Mouse (Mus musculus) intestine, embryonic 16.5 days (tissue): ENCODE data around the gene Cdk13. TPM values are rescaled to one million over a fixed set of nuclear protein-coding genes. Genes with fewer than 3 reads are reported as not detected.
A peak's percentile ranks its signal among the peaks of the same experiment; 100 is the strongest.

Experiments
- ATAC-seq: fragments of 200-750 bp; cut with Nextera tagmentation; 2 replicates; pipeline ENCODE4 v1.8.0; 2017; ENCODE audit warnings: moderate TSS enrichment, moderate library complexity
- H3K27ac ChIP-seq: fragments of 300-500 bp; sonication (generic); 2 replicates; pipeline ENCODE4 v1.5.1; 2014; ENCODE audit warnings: mild to moderate bottlenecking, low read length
- H3K27me3 ChIP-seq: fragments of 300-500 bp; sonication (generic); replicated peaks from 2 replicates; pipeline ENCODE4 v1.6.1; 2014; ENCODE audit warnings: low read length, control low read depth, mixed read lengths; ENCODE audit not compliant: control insufficient read depth, insufficient read depth
- H3K36me3 ChIP-seq: fragments of 300-500 bp; sonication (generic); 2 replicates; pipeline ENCODE4 v1.6.1; 2014; ENCODE audit warnings: low read length, control low read depth; ENCODE audit not compliant: control insufficient read depth, insufficient read depth
- H3K4me1 ChIP-seq: fragments of 300-500 bp; sonication (generic); 2 replicates; pipeline ENCODE4 v1.6.1; 2014; ENCODE audit warnings: low read length, control low read depth, mixed read lengths; ENCODE audit not compliant: control insufficient read depth, insufficient read depth
- H3K4me2 ChIP-seq: fragments of 300-500 bp; sonication (generic); 2 replicates; pipeline ENCODE4 v1.6.1; 2014; ENCODE audit warnings: low read depth, low read length, control low read depth
- H3K4me3 ChIP-seq: fragments of 300-500 bp; sonication (generic); 2 replicates; pipeline ENCODE4 v1.5.1; 2014; ENCODE audit warnings: mild to moderate bottlenecking, low read length
- H3K9ac ChIP-seq: fragments of 300-500 bp; sonication (generic); 2 replicates; pipeline ENCODE4 v1.6.1; 2014; ENCODE audit warnings: low read depth, low read length
- H3K9me3 ChIP-seq: fragments of 300-500 bp; sonication (generic); 2 replicates; pipeline ENCODE4 v1.6.1; 2016; ENCODE audit warnings: low read length, control low read depth; ENCODE audit not compliant: control insufficient read depth
- WGBS: fragments of 180-500 bp; shearing (Covaris S2); extraction: QIAGEN DNeasy Blood & Tissue Kit; methylation state at CpG from one replicate; pipeline ENCODE4 v1.1.7; 2014; 5-methylcytosine and 5-hydroxymethylcytosine counted together
- polyA plus RNA-seq: library from polyadenylated mRNA; unstranded; fragments of >200 nt; fragmentation: Nextera tagmentation; extraction: Ambion mirVana; gene quantifications from 2 replicates; pipeline ENCODE4 v1.2.1, GENCODE M21; 2015

Gene Cdk13
- polyA plus RNA-seq, 1 experiment from 2014 or later = 7.0 TPM

DNA sequence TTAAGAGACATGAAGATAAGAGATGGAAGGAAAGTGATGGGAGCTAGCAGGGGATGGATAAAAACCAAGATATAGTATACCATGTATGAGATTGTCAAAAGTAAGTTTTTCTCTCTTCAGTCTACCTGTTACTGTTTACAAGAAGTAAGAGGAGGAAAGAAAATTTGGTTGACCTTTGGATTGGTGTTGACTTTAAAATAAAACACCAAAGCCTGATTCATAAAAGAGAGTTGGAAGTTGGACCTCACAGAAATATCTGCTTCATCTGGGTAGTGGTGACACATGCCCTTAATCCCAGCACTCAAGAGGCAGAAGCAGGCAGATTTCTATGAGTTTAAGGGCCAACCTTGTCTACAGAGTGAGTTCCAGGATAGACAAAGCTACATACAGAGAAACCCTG is 102.6 kb downstream of the Cdk13 start:
- no peak overlapping the region for H3K4me3 ChIP-seq
- no peaks in the 10 kb centered on the region for H3K27me3 ChIP-seq
- H3K27ac ChIP-seq = no peak overlapping the region
- H3K4me2 ChIP-seq = no peak overlapping the region
- H3K9ac ChIP-seq = no peak overlapping the region
- no peak for ATAC-seq
- no peaks in the 10 kb centered on the region for H3K36me3 ChIP-seq
- H3K4me1 ChIP-seq = 0 out of 2 replicates have a peak, but pooled peaks cover 3% of the 10 kb centered on the region
- no peaks in the 10 kb centered on the region for H3K9me3 ChIP-seq

DNA sequence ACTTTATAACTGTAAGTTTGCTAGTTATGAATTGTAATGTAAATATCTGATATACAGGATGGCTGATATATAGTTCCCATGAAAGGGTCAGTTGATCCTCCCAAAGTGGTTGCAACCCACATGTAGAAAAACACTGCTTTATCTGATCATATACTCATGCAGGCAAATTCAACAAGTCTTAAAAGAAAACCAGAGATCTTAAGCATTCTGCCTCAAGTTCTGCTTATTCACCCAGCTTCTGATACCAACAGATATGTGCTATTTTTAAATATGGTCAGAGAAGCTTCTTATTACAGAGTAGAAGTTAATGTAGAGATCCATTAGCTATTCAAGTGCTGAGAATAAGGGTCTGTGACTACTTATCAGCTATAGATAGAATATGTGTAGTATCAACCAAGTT is 103.6 kb downstream of the Cdk13 start:
- Histone ChIP-seq H3K27ac (no peak overlapping the region), H3K27me3 (no peaks in the 10 kb centered on the region), H3K4me2 (no peak overlapping the region), H3K36me3 (no peaks in the 10 kb centered on the region), H3K4me3 (no peak overlapping the region), H3K9ac (no peak overlapping the region), H3K9me3 (no peaks in the 10 kb centered on the region), H3K4me1 (peaks cover 6% of the 10 kb centered on the region; the same call in 1 of the 2 replicates)
- ATAC-seq = no peak

DNA sequence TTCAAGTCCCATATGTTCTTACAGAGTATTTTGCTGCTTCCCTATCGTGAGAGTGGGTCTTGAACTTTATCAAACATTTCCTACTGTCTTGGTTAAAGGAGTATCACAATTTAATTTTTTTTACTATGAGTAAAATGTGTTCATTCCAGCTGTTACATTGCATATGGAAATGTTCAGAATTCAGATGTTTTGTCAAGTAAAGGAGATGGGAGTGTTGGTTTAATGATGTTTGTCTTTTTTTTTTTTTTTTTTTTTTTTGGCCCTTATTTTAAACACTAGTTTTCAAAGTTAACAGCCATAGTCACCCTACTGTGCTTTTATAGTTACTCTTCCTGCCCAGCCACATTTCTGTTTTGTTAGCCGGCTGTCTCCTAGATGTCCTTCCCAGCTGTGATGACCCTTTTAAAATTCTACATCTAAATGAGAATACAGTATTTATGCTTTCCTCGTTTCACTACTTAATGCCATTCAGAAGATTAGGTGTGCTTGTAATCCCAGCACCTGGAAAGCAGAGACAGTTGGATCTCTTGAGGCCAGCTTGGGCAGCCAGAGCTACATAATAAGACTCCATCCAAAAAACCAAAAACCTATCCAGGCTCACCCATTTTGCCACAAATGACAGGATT is 104.7 kb downstream of the Cdk13 start:
- 89% methylated on average over 3 of the region's 3 CpGs for WGBS
- no peak for ATAC-seq
- no peak overlapping the region for H3K9ac ChIP-seq
- no peaks in the 10 kb centered on the region for H3K36me3 ChIP-seq
- no peak overlapping the region for H3K4me2 ChIP-seq
- H3K4me3 ChIP-seq = no peak overlapping the region
- no peaks in the 10 kb centered on the region for H3K9me3 ChIP-seq
- H3K27ac ChIP-seq = no peak overlapping the region
- peaks cover 6% of the 10 kb centered on the region; the same call in 1 of the 2 replicates for H3K4me1 ChIP-seq
- H3K27me3 ChIP-seq = no peaks in the 10 kb centered on the region

DNA sequence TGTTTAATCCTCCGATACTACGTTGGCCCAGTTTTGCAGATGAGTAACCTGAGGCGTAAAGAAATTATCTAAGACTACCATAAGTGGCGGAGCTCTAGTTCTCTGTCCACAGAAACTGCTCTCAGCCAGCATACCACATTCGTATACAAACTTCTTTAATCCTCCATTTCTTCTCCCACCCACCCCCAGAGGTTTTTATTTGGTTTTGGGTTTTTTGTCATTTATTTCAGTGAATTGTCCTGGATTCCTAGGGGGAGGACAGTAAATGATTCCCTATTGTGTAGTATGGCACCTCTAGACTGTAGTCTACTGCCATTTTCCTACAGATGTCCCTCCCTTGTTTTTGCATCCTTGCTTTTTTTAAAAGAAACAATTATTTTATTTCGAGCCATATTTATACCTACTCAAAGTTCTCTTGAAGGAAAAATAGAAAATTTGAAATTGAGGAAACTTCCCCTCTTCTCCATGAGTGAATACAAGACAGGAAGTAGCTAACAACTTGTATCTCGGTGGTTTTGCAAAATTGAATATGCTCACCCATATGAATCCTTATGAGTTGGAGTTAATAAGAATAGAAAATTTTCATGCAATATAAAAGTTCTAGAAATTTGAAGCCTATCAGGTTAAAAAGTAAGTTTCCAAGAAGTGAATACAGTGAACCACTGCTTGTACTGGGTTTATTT is 108.9 kb downstream of the Cdk13 start:
- Histone ChIP-seq H3K27me3 (no peaks in the 10 kb centered on the region), H3K9ac (peak overlapping the region; percentile 96), H3K27ac (peak overlapping the region; percentile 95), H3K4me1 (peaks cover 6% of the 10 kb centered on the region; the same call in 1 of the 2 replicates), H3K36me3 (no peaks in the 10 kb centered on the region), H3K4me2 (peak overlapping the region; percentile 74), H3K4me3 (peak overlapping the region; percentile 76), H3K9me3 (no peaks in the 10 kb centered on the region)
- 11% methylated on average over 7 of the region's 7 CpGs for WGBS
- no peak for ATAC-seq

DNA sequence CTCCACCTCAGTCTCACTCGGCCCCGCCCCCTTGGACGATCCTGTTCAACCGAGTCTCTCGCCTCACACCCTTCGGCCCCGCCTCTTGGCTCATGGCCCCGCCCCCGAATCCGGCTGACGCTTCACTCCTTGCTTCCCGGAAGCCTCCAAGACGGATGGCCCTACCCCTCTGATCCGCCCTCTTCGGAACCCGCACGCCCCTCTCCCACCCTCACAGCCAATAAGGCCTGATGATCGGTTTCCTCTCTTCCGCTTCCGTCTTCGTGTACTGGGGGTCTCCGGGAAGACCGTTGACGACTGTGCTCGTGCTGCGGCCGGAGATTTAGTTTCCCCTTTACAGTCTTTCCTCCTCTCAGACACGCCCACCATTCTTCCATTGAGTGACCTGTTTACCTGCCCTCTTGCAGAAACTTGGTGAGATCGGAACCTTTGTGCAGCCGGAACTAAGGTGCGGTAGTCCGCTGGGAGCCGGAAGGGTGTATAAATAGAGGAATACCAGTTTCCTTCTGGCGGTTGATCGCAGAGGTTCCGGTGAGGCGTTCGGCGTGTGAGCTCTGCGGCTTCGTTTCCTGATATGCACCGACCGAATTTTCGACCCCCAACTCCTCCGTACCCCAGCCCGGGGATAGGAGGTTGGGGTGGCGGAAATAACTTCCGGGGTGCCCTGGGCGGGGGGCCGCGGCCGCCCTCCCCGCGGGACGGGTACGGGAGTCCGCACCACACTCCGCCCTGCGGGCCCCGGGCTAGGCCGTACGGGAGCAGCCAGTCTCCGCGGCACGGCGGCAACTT is 109.8 kb downstream of the Cdk13 start, which contains the start of the genes Mplkip and Sugct:
Gene Mplkip (plus strand): TSS at position 282 of the 789 bp plus-strand sequence.
Gene Sugct (minus strand): TSS at position 643 of the 789 bp plus-strand sequence.
- H3K36me3 ChIP-seq = no peaks in the 10 kb centered on the region
- H3K9me3 ChIP-seq = no peaks in the 10 kb centered on the region
- H3K4me1 ChIP-seq = peaks cover 6% of the 10 kb centered on the region; the same call in 1 of the 2 replicates
- ATAC-seq = peak; percentile 98
- under 1% methylated on average over 66 of the region's 66 CpGs for WGBS
- H3K27me3 ChIP-seq = no peaks in the 10 kb centered on the region
- H3K27ac ChIP-seq = peak within 1 kb of the TSS; percentile 95
- peak within 1 kb of the TSS; percentile 74 for H3K4me2 ChIP-seq
- peak within 1 kb of the TSS; percentile 96 for H3K9ac ChIP-seq
- H3K4me3 ChIP-seq = peak within 1 kb of the TSS; percentile 76

DNA sequence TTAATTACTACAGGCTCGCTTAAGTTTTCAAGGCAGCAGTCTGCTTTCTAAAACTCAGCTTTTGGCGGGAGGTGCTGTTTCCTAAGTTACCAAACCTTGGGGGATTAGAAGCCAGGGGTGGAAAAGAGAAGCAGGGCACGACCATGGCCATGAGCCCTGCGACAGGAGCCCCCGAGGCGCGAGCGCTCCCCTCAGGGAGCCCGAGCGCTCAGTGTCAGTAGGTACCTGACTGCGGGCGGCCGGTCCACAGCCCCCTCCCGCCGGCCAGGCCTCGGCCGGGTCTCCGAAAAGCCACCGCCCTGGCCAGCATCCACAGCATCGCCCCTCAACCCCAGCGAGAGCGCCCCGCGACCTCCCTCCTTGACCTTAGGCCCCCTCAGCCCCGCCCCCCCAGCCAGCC is 110.5 kb downstream of the Cdk13 start:
- WGBS = 0% methylated on average over 24 of the region's 25 CpGs

DNA sequence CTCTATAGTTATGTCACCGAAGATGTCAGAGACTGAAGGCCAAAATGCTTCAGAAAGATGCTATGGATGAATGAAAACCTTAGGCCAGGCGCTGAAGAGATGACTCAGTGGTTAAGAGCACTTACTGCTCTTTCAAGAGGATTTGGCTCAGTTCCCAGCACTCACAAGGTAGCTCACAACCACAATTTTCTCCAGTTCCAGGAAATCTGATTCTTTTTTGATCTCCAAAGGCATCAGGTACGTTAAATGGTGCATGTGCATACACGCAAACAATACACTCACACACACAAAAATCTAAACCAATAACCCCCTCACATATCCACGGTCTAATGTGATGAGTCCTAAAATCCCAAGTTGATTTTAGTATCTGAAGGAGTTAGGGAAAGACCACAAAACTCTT is 111.1 kb downstream of the Cdk13 start:
- no peaks in the 10 kb centered on the region for H3K9me3 ChIP-seq
- H3K27me3 ChIP-seq = no peaks in the 10 kb centered on the region
- no peak for ATAC-seq
- no peak overlapping the region for H3K9ac ChIP-seq
- peak overlapping the region; percentile 32; the same call in 1 of the 2 replicates for H3K4me2 ChIP-seq
- peaks cover 9% of the 10 kb centered on the region for H3K4me1 ChIP-seq
- peak overlapping the region; percentile 18; the same call in 1 of the 2 replicates for H3K4me3 ChIP-seq
- 61% methylated on average over 5 of the region's 5 CpGs for WGBS
- H3K27ac ChIP-seq = no peak overlapping the region
- H3K36me3 ChIP-seq = no peaks in the 10 kb centered on the region

More for the DNA sequence above, 110.5 kb downstream of the Cdk13 start:
- H3K36me3 ChIP-seq = no peaks in the 10 kb centered on the region
- H3K27ac ChIP-seq = peak overlapping the region; percentile 84
- peak overlapping the region; percentile 59 for H3K4me2 ChIP-seq
- peak overlapping the region; percentile 80 for H3K9ac ChIP-seq
- peak; percentile 74 for ATAC-seq
- no peaks in the 10 kb centered on the region for H3K27me3 ChIP-seq
- H3K9me3 ChIP-seq = no peaks in the 10 kb centered on the region
- peak overlapping the region; percentile 71 for H3K4me3 ChIP-seq
- H3K4me1 ChIP-seq = peaks cover 9% of the 10 kb centered on the region

DNA sequence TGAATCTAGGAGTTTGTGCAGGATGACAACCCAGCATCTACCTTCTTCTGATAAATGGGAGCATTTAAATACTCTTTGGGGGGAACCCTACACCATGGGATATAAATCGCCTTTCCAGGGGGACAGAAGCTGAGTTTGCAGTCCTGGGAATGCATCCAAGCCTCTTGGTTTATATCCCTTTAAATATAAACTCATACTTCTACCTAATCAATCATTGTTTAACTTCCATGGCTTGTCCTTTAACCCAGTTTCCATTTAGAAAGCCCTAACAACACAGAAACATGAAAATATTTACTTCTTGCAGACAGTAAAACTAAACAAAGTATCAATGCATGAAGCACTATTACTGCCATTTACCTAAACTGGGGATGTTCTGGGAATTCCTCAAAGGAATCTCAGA is 113.5 kb downstream of the Cdk13 start:
- Histone ChIP-seq H3K9me3 (no peaks in the 10 kb centered on the region), H3K27ac (no peak overlapping the region), H3K4me3 (no peak overlapping the region), H3K4me2 (no peak overlapping the region), H3K4me1 (peaks cover 3% of the 10 kb centered on the region), H3K36me3 (no peaks in the 10 kb centered on the region), H3K9ac (no peak overlapping the region), H3K27me3 (no peaks in the 10 kb centered on the region)
- 58% methylated on average over 1 of the region's 1 CpGs for WGBS
- ATAC-seq = no peak

DNA sequence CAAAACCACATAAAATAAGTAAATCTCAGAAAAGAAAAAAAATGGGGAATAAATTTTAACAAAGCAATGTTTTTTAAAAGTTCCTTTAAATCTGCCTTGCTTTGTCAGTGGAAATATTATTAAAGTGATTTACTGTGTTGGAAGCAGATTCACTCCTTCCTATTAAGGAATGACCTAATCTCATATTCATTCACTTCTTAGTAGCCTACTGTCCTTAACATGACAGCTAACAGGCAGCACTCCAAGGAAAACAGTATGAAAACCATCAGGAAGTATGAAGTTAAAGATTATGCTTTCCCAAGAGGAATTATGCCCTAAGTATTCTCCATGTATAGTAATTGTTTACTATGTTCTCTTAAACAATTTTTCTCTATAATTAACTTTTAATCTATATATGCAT is 114.2 kb downstream of the Cdk13 start:
- Histone ChIP-seq H3K27me3 (no peaks in the 10 kb centered on the region), H3K27ac (no peak overlapping the region)

More for the DNA sequence above, 114.2 kb downstream of the Cdk13 start:
- H3K9me3 ChIP-seq = no peaks in the 10 kb centered on the region
- no peak overlapping the region for H3K4me2 ChIP-seq
- no peak overlapping the region for H3K4me3 ChIP-seq
- H3K4me1 ChIP-seq = peaks cover 3% of the 10 kb centered on the region
- ATAC-seq = no peak
- H3K36me3 ChIP-seq = no peaks in the 10 kb centered on the region
- H3K9ac ChIP-seq = no peak overlapping the region
